Mouse (Mus musculus) cerebellum, adult 18-20 months (tissue): ENCODE data around the gene Gan.

Source experiments
- DNase-seq, 2 experiments: peaks; one replicate each; pipeline ENCODE4 v3.0.0; 2021

Gene Gan

DNA sequence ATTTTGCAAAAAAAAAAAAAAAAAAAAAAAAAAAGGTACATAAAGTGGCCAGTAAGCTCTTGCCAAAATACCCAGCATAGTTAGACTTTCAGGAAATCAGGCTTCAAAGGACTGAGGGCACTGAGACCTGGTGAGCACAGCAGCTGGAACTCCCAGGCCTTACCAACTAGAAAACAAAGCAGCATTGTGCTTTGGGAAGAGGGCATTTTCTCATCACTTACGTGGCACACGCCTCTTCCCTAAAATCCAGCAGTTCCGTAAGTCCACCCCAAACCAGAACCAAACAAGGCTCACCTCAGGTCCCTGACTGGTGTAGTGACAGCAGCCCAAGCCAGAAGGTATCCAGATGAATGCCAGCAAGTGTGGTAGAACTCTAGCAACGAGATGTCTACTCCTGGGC, 45.1 kb downstream of the Gan start:
- no peak for DNase-seq

DNA sequence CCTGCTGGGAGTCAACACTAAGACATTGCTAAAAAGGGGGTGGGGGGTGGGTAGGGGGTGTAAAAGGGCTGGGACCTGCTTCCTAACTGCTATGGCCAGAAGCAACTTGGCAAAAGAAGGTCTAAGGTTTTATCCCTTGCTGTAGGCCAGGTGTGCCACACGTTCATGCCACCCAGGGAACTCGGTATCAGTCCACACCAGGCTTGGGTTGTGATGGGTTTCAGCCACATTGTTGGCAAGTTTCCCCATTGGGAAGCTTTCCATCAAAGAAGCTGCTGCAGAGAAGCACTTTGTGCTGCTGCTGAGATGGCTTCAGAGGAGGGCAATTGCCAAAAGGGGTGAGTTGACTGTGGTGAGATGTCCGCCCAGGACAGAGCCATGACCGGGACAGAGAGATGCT, 47.9 kb downstream of the Gan start:
- no peak for DNase-seq

DNA sequence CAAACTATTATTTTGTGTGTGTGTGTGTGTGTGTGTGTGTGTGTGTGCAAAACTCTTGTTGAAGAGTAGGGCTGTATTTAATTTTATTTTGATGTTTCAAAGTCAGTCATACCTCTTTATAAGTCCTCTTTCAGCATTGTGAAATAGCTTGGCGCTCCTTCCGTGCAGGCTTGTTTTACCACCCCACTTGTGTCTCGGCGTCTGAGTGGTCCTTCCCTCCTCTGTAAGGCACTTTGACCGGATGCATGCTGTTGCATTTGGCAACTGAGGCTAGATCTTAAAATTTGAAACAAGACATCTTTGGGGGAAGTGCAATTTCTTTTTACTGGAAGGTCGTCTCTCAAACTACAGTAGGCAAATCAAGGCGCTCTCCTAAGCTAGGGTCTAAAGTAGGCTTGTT, 48.7 kb downstream of the Gan start:
- no peak for DNase-seq

- no peak for DNase-seq
Measured at GRCm38 (mm10) chr8:117209150-117209549, 51.2 kb downstream of the Gan start.

DNA sequence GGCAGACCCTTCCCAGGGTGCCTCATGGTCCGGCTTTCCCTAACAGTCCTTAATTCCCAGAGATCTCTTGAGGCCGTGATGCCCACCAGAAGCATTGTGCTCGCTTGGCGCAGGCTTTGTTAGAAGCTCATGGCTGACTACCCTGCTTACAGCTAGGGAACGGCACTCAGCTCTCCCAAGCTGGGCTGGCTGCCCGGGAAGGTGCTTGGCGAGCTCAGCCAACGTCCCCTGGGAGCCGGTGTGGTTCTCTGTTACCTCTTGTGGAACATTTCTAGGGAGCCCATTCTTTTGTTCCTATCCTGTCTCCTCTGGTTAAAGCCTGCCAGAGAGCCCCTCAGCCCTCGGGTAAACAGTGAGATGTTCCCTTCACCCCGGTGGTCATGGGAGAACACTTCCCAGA, 54.2 kb downstream of the Gan start:
- no peak for DNase-seq

DNA sequence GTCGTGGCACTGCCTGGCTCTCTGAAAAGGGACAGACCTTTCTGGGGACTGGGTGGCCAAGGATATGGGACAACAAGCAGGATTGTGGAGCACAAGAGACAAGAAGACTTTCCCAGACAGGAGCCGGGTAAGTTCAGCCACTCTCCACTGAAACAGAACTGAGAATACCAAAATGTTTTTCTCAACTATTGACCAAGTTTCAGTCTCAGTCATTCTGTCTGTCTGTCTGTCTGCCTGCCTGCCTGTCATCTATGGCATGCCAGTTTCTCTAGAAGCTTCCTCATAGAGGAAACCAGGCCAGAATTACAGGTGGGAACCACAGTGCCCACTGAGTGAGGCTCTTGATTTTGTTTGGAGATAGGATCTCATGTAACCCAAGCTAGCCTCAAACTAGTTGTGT, 59.8 kb downstream of the Gan start:
- DNase-seq = no peak

DNA sequence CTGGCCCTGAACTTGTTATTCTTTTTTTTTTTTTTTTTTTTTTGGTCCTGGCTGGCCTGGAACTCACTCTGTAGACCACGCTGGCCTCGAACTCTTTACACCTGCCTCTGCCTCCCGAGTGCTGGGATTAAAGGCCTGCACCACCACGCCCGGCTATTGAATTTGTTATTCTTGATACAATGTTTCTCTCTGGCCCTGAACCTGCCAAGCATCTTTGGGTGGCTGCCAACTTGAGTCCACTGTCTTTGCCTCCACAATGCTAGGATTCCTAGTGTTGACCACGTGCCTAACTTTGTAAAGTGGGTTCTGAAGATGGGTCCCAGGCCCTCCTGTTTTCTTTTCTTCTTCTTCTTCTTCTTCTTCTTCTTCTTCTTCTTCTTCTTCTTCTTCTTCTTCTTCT, 64.5 kb downstream of the Gan start:
- DNase-seq = no peak

DNA sequence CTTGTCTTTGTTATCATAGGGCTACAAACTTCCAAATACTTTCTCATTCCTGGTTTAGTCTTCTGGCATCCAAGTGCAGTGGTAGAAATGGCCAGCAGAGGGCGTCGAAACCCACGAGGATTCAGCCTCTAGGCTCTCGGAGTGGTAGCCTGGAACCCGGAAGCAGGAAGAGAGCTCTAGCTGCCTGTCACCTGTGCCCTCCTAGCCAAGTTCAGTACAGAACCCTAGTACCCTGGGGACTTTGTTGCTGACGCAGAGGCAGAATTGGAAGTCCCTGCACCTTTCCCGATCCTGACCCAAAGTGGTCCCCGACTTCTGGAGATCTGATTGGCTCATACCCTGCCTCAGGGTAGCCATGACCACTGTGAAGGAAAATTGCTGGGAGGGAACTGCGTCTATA, 66.7 kb downstream of the Gan start:
- peak; percentile 79 to 84 for DNase-seq

DNA sequence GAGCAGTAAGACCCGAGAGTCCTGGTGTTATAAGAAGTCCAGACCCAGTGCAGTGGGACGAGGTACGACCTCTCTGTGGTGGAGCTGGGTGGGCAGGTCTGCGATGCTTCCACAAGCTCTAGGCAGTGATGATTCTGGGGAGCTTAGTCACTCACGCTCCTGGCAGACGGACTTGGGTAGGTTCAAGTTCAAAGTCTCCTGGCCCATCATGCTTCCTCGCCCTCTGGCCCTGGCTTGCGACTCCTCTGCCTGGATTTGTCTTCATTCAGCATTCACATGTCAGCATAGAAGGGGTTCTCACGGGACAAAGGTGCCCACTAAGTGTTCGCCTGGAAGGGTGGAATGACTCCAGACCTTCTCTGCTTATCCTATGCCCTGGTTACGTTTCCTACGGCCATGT, 68.4 kb downstream of the Gan start:
- no peak for DNase-seq

- DNase-seq = no peak
Measured at GRCm38 (mm10) chr8:117227339-117227738, 69.4 kb downstream of the Gan start.

- DNase-seq = no peak
Measured at GRCm38 (mm10) chr8:117233199-117233598, 75.3 kb downstream of the Gan start.

GRCm38 (mm10) chr8:117236531-117236930, 78.6 kb downstream of the Gan start:
- DNase-seq = no peak

DNA sequence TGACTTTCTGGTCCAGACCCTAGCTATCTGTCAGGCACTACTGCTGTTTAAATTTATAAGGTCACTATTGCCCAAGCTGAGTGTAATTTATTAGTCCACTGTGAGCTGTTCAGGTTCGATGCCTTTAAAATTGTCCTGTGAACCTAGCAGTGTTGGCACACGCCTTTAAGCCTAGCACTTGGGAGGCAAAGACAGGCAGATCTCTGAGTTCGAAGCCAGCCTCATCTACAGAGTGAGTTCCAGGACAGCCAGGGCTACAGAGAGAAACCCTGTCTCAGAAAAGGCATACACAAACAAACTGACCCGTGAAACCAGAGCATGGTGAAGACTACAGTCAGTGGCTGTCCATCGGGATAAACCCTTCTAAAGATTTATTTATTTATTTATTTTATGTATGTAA, 82.4 kb downstream of the Gan start:
- DNase-seq = no peak

- no peak for DNase-seq
Measured at GRCm38 (mm10) chr8:117240841-117241494, 83.0 kb downstream of the Gan start.

DNA sequence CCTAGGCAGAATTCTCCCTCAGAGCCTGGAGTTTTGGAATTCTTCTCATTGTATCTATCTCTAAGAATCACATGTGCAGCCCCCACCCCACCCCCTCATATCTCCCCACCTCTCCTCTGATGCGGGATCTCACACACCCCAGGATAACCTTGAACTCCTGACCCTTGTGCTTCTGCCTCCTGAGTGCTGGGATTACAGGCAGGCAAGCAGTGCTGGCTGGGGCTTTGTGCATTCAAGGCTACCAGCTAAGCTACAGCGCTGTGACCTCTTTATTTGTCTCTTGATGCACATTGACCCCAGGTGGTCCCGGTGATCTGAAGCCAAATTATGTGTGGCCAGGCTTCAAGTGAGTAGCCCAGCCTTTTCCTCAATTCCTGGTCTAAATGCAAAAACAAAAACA, 83.9 kb downstream of the Gan start:
- DNase-seq = no peak

DNA sequence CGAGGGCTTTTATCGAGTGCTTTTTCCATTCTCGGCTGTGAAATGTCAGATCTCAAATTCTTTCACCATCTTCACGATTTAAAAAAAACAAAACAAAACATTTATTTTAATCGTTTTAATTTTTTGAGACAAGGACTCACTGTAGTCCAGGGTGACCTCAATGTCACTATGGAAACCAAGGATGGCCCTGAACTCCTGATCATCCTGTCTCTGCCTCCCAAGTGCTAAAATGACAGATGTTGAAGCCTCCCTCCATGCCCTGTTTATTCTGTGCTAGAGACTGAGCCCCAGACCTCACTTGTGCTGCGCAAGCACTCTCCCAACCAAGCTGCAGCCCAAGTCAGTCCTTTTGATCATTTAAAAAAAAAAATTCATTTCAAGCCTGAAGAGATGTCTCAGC, 84.4 kb downstream of the Gan start:
- no peak for DNase-seq

- no peak for DNase-seq
Measured at GRCm38 (mm10) chr8:117244601-117245000, 86.7 kb downstream of the Gan start.

DNA sequence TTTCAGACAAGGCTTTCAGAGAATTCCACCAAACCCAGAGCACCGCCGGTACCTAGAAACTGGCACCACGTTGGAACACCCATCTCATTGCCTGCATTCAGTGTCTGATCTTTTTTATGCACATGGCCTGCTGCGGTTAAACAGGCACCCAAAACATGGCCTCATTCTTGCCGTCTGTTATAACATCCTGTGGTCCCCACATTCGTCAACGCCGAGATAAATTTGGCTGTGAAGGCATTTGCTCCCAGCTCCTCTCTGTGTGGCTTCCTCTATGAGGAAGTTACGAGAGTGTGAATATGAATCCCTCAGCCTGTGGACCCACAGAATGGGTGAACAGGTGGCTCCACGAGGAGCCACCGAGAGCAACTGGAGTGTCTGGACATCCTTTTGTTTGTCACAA, 90.4 kb downstream of the Gan start:
- DNase-seq = no peak

DNA sequence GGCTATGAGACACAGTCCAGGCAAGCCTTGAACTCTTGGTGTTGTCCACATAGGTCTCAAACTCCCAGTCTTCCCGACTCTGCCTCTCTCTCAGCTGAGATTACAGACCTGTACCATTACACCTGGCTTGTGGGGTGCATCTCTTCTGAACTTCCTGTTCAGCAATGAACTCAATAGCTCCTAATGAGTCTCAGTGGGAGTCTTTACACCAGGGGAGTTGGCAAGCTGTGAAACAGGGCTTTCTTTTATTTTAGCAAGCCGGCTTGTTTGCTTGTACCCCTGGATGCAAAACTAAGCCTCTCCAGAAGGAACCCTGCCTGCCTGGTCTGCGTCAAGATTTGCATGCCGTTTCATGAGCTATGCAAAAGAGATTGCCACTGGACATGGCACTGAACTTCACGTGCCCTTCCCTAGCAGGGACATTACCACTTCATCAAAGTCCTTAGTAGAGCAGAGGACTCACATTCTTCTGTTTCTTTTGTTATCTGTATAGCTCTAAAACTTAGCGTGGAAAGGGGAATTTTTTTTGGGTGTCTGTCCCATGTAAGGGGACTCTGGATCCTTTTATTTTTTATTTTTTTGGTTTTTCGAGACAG, 93.2 kb downstream of the Gan start:
- no peak for DNase-seq

DNA sequence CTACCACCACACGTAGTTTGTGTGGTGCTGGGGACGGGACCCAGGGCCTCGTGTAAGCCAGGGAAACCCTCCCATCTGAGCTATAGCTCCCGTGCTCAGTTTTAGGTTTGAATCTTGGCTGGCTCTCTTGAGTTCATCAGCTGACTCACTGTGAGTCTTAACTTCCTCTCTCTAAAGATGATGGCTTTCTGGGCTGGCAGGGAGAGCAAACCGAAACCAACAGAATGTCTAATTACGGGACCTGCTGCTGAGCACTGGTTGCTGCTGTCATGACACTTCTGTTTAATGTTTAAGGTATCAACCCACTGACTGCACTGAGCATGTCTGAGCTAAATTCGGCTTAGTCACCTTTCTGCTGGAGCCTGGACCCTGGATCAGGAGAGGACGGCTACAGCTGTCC, 94.7 kb downstream of the Gan start:
- DNase-seq = no peak

DNA sequence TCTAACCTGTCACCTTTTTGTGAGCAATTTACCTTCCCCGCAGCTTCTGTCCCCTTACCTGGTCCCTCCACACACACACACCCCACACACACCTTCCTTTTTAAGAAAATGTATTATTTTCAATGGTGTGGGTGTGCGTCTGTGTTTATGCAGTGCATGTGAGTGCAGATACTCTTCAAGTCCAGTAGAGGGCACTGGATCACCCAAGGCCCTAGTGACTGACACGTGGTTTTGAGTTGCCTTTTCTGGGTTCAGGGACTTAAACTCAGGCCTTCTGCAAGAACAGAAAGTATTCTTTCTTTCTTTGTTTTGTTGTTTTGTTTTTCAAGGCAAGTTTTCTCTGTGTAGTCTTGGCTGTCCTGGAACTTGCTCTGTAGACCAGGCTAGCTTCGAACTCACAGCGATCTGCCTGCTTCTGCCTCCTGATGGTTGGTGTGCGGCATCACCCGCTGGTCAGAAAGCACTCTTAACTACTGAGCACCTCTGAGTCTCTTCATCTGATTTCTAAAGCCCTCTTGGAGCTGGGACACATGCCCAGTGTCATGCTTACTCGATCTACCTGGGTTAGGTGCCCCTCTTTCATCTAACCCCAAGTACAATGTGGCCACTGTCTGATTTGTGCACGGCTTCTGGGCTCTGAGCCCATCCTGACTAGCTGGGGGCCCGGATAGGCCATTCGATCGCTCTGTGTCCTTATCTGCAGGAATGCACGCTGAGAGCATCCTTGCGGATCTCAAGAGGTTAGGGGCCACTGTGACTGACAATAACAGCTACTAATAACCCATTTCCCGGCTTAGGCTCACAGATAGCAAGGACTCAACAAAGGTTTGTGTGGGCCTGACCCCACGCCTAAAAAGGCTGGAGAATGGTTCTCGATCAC, 95.7 kb downstream of the Gan start:
- DNase-seq = no peak

- DNase-seq = no peak
Measured at GRCm38 (mm10) chr8:117254496-117254895, 96.6 kb downstream of the Gan start.

DNA sequence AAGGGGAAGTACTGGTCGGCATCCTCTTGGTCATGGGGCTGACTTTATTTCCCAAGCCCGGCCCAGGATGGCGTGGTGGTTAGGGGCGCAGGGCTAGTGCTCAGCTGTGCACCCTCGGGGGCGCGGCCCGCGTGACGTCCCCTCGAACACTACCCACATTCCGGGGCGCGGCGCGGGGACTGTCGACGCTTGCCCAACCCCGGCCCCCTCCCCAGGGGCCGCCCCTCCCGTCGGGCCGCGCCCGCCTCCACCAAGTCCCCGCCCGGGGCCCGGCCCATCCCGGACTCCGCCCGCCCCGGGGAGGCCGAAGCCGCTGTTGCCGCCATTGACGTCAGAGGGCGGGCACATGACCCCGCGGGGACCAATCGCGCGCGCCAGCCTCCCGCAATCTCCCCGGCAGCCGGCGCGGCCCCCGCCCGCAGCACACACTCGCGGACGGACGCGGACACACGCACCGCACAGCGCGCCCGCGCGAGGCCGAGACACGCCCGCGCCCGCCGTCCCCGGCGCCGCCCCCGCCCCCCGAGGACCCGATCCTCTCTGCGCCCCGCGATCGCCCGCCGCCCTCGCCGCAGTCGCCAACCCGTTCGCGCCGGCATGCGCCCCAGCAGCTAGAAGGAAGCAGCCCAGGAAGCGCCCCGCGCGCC, 98.5 kb downstream of the Gan start:
- DNase-seq = peak; percentile 96 to 97
